Mouse (Mus musculus): ENCODE data around the gene Fsip1.

Fsip1 gene

DNA sequence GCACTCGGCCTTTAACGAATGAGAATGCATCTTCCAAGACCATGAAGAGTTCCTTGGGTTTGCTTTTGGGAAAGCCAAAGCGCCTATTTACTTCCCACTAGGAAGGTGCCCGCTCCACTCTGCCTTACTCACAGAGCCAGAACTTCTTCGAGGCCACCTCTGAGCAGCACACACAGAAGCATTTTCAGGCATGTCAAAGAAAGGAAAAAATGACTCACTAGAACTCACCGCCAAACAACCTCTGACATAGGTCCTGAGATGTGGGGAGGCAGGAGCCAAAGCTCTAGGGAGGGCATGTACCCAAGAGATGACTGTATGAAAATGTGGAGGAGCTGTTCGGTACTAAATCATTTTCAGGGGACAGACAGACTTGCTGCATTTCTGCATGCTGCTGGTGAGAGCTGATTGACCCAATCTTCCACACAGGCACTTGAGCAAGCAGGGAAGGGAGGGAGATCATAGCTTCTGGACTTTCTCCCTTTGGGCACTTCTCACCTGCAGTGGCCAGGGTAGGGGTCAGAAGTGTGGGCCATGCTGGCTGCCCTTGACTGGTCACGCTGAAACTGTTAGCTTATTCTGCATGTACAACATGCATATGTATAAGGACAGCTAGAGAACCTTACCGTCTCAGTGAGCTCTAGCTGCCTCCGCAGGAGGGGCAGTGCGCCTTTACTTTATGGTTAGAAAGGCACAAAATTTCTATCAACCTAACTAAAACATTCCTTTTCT, 131.4 kb downstream of the Fsip1 start:
- DNase-seq (ENCODE audit: low spot score in 2 of 2) = no peak

- no peak for DNase-seq (ENCODE audit: low spot score in 2 of 2)
Observed at GRCm38 (mm10) chr2:118124437-118124836, 132.3 kb downstream of the Fsip1 start.

DNA sequence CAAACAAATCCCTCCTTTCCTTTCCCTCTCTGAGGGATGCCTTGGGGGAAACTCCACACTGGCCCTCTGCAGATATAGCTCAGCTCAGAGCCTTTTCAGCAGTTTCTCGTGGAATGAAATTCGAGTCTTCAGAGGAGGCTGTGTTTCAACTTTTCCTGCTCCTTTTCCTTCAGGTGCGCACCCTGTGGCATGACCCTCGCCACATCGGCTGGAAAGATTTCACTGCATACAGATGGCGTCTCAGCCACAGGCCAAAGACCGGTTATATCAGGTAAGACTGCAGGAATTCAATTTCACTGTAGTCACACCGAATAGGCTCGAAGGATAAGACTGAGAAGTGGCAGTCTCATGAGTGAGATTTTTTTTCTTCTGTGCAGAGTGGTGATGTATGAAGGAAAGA, 133.0 kb downstream of the Fsip1 start:
- DNase-seq (ENCODE audit: low spot score in 2 of 2) = no peak

- no peak for DNase-seq (ENCODE audit: low spot score in 2 of 2)
Observed at GRCm38 (mm10) chr2:118122291-118122690, 134.5 kb downstream of the Fsip1 start.

GRCm38 (mm10) chr2:118120751-118121150, 136.0 kb downstream of the Fsip1 start:
- no peak for DNase-seq (ENCODE audit: low spot score in 2 of 2)

GRCm38 (mm10) chr2:118120095-118120494, 136.7 kb downstream of the Fsip1 start:
- DNase-seq (ENCODE audit: low spot score in 2 of 2) = no peak

GRCm38 (mm10) chr2:118119684-118120083, 137.1 kb downstream of the Fsip1 start:
- DNase-seq (ENCODE audit: low spot score in 2 of 2) = no peak

GRCm38 (mm10) chr2:118118515-118118914, 138.3 kb downstream of the Fsip1 start:
- no peak for DNase-seq (ENCODE audit: low spot score in 2 of 2)

DNA sequence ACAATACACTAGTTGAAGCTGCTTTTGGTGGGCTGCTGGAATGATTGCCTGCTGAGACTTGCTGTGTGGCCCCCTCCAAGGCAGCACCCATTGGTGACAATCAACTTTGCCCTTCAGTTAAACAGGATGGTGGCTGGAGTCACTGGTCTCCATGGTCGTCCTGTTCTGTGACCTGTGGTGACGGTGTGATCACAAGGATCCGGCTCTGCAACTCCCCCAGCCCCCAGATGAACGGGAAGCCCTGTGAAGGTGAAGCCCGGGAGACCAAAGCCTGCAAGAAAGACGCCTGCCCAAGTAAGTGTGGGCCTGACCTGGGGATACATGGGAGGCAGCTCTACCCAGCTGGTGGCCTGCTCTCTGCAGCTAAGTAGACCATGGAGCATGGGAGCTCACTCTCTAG, 138.7 kb downstream of the Fsip1 start:
- DNase-seq (ENCODE audit: low spot score in 2 of 2) = no peak

GRCm38 (mm10) chr2:118117401-118117800, 139.4 kb downstream of the Fsip1 start:
- DNase-seq (ENCODE audit: low spot score in 2 of 2) = no peak

GRCm38 (mm10) chr2:118116754-118117290, 139.9 kb downstream of the Fsip1 start:
- no peak for DNase-seq (ENCODE audit: low spot score in 2 of 2)

- no peak for DNase-seq (ENCODE audit: low spot score in 2 of 2)
Observed at GRCm38 (mm10) chr2:118116180-118116579, 140.6 kb downstream of the Fsip1 start.

DNA sequence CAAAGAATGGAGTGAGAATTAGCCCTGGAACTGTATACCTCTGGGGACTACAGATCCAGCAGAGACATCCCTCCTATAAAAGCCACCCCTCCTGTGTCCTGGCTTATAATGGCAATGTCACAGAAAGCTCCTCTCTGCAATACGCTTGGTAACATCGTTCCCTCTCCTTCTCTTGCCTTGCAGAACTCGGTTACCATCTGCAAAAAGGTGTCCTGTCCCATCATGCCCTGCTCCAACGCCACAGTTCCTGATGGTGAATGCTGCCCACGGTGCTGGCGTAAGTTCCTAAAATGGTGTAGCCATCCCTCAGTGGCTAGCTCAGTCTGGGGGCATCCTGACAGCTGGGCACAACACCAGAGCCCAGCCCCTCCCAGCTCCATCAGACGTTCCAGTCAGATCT, 141.1 kb downstream of the Fsip1 start:
- no peak for DNase-seq (ENCODE audit: low spot score in 2 of 2)

DNA sequence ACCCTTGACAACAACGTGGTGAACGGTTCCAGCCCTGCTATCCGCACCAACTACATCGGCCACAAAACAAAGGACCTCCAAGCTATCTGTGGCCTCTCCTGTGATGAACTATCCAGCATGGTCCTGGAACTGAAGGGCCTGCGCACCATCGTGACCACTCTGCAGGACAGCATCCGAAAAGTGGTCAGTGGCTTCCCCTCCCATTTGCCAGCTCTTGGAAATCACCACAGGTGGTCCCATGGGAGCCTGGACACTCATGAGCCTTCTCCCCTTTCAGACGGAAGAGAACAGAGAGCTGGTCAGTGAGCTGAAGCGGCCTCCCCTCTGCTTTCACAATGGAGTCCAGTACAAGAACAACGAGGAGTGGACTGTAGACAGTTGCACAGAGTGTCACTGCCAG, 142.1 kb downstream of the Fsip1 start:
- no peak for DNase-seq (ENCODE audit: low spot score in 2 of 2)

DNA sequence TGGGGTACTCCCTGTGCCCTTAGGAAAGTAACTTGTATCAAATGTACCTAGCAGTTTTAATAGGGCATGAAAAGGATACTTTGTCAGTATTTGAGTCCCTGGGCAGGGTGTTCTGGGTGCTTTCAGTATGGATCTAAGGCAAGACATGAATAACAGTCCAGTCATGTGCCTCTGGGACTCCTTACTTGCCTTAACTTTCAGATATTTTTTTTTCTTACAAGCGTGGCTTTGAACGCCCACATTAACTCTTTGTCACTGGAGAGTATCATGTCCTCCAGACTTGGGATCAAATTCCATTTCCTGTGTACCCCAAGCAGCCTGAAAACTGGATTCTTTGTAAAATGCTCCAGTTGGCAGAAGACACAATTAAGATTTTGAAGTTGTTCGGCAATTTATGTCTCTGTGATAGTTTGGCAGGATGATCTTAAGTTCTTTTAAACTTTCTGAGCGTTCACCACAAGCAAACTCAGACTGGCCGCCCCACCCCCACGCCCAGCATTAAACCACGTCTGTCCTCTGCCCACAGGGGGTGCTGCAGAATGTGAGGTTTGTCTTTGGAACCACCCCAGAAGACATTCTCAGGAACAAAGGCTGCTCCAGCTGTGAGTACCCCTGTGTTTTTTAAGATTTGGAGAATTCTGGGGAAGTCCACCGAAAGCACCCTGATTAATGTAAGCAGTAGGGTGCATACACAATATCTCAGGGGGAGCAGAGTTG, 142.8 kb downstream of the Fsip1 start:
- DNase-seq (ENCODE audit: low spot score in 2 of 2) = no peak

- no peak for DNase-seq (ENCODE audit: low spot score in 2 of 2)
Observed at GRCm38 (mm10) chr2:118112846-118113479, 143.8 kb downstream of the Fsip1 start.

- DNase-seq (ENCODE audit: low spot score in 2 of 2) = no peak
Observed at GRCm38 (mm10) chr2:118112438-118112837, 144.3 kb downstream of the Fsip1 start.

DNA sequence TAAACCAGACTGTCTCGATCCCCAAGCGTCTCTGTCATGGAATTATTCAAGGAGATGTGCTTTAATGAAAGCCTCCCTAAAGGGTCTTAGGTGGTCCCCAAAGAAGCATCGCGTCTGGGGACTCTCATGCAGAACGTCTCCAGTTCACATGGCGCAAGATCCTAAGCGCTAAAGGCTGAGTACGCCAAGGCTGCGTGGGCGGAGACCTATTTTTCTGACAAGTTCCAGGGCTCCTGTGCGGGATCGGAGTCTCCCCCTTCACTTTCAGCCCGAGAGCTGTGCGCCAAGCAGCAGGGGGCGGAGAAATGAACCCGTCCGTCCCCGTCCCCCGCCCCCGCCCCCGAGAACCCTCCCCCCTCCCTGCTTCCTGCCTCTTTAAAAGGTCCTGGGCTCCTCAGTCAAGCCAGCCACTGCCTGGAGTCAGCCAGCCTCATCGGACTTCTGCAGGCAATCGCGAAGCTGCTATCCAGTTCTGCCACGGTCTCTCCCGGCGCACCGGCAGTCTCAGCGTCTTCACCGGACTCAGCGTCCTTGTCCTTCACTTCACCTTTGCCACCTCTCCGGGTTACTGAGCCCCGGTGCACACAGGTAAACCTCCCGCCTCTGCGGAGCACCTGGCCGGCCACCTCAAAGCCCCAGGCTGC, 145.2 kb downstream of the Fsip1 start, which contains the start of gene Thbs1:
TSS of gene Thbs1 (plus strand) at position 389 of the 644 bp plus-strand sequence.
- DNase-seq (ENCODE audit: low spot score in 2 of 2) = peak; percentile 65 to 73

- peak; percentile 78 to 88 for DNase-seq (ENCODE audit: low spot score in 2 of 2)
Observed at GRCm38 (mm10) chr2:118111116-118111487, 145.7 kb downstream of the Fsip1 start.

DNA sequence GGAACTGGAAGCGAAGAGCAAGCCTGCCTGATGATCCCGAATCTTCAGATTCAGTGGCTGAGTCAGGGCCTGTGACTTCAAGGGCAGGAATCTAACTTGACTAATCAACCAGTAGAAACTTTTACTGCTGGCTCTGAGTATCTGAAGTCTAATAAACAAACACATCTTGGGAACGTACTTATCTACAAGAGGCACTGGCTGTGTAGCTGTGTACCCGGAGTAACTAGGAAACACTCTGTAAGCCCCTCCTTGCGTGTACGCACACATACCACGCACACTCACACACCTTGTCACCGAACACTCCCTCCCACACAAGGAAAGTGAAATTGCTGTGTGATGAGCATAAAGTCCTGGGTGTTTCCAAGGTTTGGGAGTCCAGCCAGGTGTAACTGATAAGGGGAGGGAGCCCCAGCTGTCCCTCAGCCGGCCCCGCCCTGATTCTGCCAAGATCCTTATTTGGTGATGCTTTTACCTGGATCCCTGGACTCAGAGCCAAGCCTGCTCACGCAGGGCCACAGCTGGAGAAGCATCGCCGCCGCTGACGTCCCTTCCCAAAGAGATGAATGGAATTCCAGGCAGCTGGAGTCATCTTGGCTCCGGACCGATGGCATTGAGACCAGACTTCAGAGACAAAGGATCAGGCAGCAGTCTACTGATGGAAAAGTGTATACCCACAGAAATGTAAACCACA, 146.4 kb downstream of the Fsip1 start:
- peak; percentile 32 to 59 for DNase-seq (ENCODE audit: low spot score in 2 of 2)

DNA sequence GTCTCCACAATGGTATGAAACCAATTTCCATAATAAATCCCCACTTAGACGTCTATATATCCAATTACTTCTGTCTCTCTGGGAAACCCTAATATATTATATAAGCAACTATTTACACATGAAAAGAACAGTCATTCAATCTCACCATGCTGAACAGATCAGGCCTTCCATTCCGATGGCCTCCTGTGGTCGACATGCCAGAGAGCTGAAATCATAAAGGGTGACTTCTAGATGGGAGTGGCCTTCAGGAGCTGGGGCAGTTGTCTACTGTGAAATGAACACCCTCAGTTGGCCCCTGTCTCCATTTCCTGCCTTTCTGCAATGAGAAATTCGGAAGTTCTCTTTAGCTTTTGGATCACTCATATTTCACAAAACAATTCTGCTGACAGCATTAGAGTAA, 154.6 kb downstream of the Fsip1 start:
- no peak for DNase-seq (ENCODE audit: low spot score in 2 of 2)

All from heart, adult 9 months (tissue).